Mouse (Mus musculus): Measurements from ENCODE around the gene Gal3st3. TPM values are rescaled to one million over a fixed set of nuclear protein-coding genes. Genes with fewer than 3 reads are reported as not detected.

The Gal3st3 gene
- polyA plus RNA-seq, 1 experiment from 2014 or later = 38.3 TPM

- peak; percentile 41 for ATAC-seq (ENCODE audit: low read depth)
- Histone ChIP-seq H3K4me2 (ENCODE audit: low read depth, low read length) (peak overlapping the region; percentile 73), H3K9me3 (ENCODE audit: control insufficient read depth, low read length) (no peaks in the 10 kb centered on the region), H3K36me3 (ENCODE audit: control insufficient read depth, insufficient read depth, low read length) (peaks cover 20% of the 10 kb centered on the region), H3K27ac (ENCODE audit: low read depth, low read length) (peak overlapping the region; percentile 85), H3K4me3 (ENCODE audit: low read depth, low read length) (peak overlapping the region; percentile 91), H3K9ac (replicated peaks; ENCODE audit: low read depth, low read length) (peak overlapping the region; percentile 68), H3K27me3 (ENCODE audit: control insufficient read depth, insufficient read depth, low read length) (no peaks in the 10 kb centered on the region), H3K4me1 (ENCODE audit: control insufficient read depth, insufficient read depth, low read length) (peaks cover 28% of the 10 kb centered on the region)
- 6% methylated on average over 13 of the region's 13 CpGs for WGBS
These were observed 2.4 kb upstream of the Gal3st3 start for GRCm38 (mm10) chr19:5295736-5296075.

- WGBS = 76% methylated on average over 5 of the region's 5 CpGs
- ATAC-seq (ENCODE audit: low read depth) = no peak
- Histone ChIP-seq H3K4me2 (ENCODE audit: low read depth, low read length) (no peak overlapping the region), H3K9ac (replicated peaks; ENCODE audit: low read depth, low read length) (no peak overlapping the region), H3K27me3 (ENCODE audit: control insufficient read depth, insufficient read depth, low read length) (no peaks in the 10 kb centered on the region), H3K4me1 (ENCODE audit: control insufficient read depth, insufficient read depth, low read length) (peaks cover 28% of the 10 kb centered on the region), H3K9me3 (ENCODE audit: control insufficient read depth, low read length) (no peaks in the 10 kb centered on the region), H3K4me3 (ENCODE audit: low read depth, low read length) (no peak overlapping the region), H3K27ac (ENCODE audit: low read depth, low read length) (no peak overlapping the region), H3K36me3 (ENCODE audit: control insufficient read depth, insufficient read depth, low read length) (peaks cover 13% of the 10 kb centered on the region)
These were observed 1.5 kb upstream of the Gal3st3 start for GRCm38 (mm10) chr19:5296630-5297029.

- no peak overlapping the region for H3K4me3 ChIP-seq (ENCODE audit: low read depth, low read length)
- no peak overlapping the region for H3K9ac ChIP-seq (replicated peaks; ENCODE audit: low read depth, low read length)
- H3K4me2 ChIP-seq (ENCODE audit: low read depth, low read length) = no peak overlapping the region
- no peaks in the 10 kb centered on the region for H3K9me3 ChIP-seq (ENCODE audit: control insufficient read depth, low read length)
- no peak for ATAC-seq (ENCODE audit: low read depth)
- H3K36me3 ChIP-seq (ENCODE audit: control insufficient read depth, insufficient read depth, low read length) = peaks cover 12% of the 10 kb centered on the region; the same call in 1 of the 2 replicates
- H3K4me1 ChIP-seq (ENCODE audit: control insufficient read depth, insufficient read depth, low read length) = peaks cover 19% of the 10 kb centered on the region
- no peaks in the 10 kb centered on the region for H3K27me3 ChIP-seq (ENCODE audit: control insufficient read depth, insufficient read depth, low read length)
- 83% methylated on average over 6 of the region's 6 CpGs for WGBS
- no peak overlapping the region for H3K27ac ChIP-seq (ENCODE audit: low read depth, low read length)
These were observed 2.5 kb downstream of the Gal3st3 start for GRCm38 (mm10) chr19:5300588-5300987.

- H3K27me3 ChIP-seq (ENCODE audit: control insufficient read depth, insufficient read depth, low read length) = no peaks in the 10 kb centered on the region
- peaks cover 23% of the 10 kb centered on the region for H3K36me3 ChIP-seq (ENCODE audit: control insufficient read depth, insufficient read depth, low read length)
- ATAC-seq (ENCODE audit: low read depth) = no peak
- no peak overlapping the region for H3K9ac ChIP-seq (replicated peaks; ENCODE audit: low read depth, low read length)
- 25% methylated on average over 4 of the region's 4 CpGs for WGBS
- H3K4me2 ChIP-seq (ENCODE audit: low read depth, low read length) = no peak overlapping the region
- H3K4me3 ChIP-seq (ENCODE audit: low read depth, low read length) = no peak overlapping the region
- peaks cover 12% of the 10 kb centered on the region for H3K4me1 ChIP-seq (ENCODE audit: control insufficient read depth, insufficient read depth, low read length)
- no peaks in the 10 kb centered on the region for H3K9me3 ChIP-seq (ENCODE audit: control insufficient read depth, low read length)
- H3K27ac ChIP-seq (ENCODE audit: low read depth, low read length) = no peak overlapping the region
These were observed 4.3 kb downstream of the Gal3st3 start for GRCm38 (mm10) chr19:5302455-5302854.

GRCm38 (mm10) chr19:5306279-5306678 lies 8.1 kb downstream of the Gal3st3 start:
- no peak for ATAC-seq (ENCODE audit: low read depth)
- no peak overlapping the region for H3K9ac ChIP-seq (replicated peaks; ENCODE audit: low read depth, low read length)
- no peak overlapping the region for H3K4me3 ChIP-seq (ENCODE audit: low read depth, low read length)
- no peaks in the 10 kb centered on the region for H3K27me3 ChIP-seq (ENCODE audit: control insufficient read depth, insufficient read depth, low read length)
- H3K9me3 ChIP-seq (ENCODE audit: control insufficient read depth, low read length) = no peaks in the 10 kb centered on the region
- no peak overlapping the region for H3K27ac ChIP-seq (ENCODE audit: low read depth, low read length)
- no peaks in the 10 kb centered on the region for H3K4me1 ChIP-seq (ENCODE audit: control insufficient read depth, insufficient read depth, low read length)
- H3K36me3 ChIP-seq (ENCODE audit: control insufficient read depth, insufficient read depth, low read length) = peaks cover 30% of the 10 kb centered on the region
- no peak overlapping the region for H3K4me2 ChIP-seq (ENCODE audit: low read depth, low read length)
- 86% methylated on average over 6 of the region's 6 CpGs for WGBS

- Histone ChIP-seq H3K4me3 (ENCODE audit: low read depth, low read length) (no peak overlapping the region), H3K27me3 (ENCODE audit: control insufficient read depth, insufficient read depth, low read length) (no peaks in the 10 kb centered on the region), H3K4me2 (ENCODE audit: low read depth, low read length) (no peak overlapping the region), H3K36me3 (ENCODE audit: control insufficient read depth, insufficient read depth, low read length) (peaks cover 30% of the 10 kb centered on the region), H3K4me1 (ENCODE audit: control insufficient read depth, insufficient read depth, low read length) (no peaks in the 10 kb centered on the region), H3K27ac (ENCODE audit: low read depth, low read length) (no peak overlapping the region), H3K9ac (replicated peaks; ENCODE audit: low read depth, low read length) (no peak overlapping the region), H3K9me3 (ENCODE audit: control insufficient read depth, low read length) (no peaks in the 10 kb centered on the region)
- WGBS = 42% methylated on average over 98 of the region's 98 CpGs
- no peak for ATAC-seq (ENCODE audit: low read depth)
These were observed 9.0 kb downstream of the Gal3st3 start for GRCm38 (mm10) chr19:5306968-5307734.

- Histone ChIP-seq H3K4me3 (ENCODE audit: low read depth, low read length) (no peak overlapping the region), H3K9ac (replicated peaks; ENCODE audit: low read depth, low read length) (no peak overlapping the region), H3K9me3 (ENCODE audit: control insufficient read depth, low read length) (no peaks in the 10 kb centered on the region), H3K36me3 (ENCODE audit: control insufficient read depth, insufficient read depth, low read length) (peaks cover 22% of the 10 kb centered on the region; the same call in 1 of the 2 replicates), H3K4me2 (ENCODE audit: low read depth, low read length) (no peak overlapping the region), H3K27ac (ENCODE audit: low read depth, low read length) (no peak overlapping the region), H3K4me1 (ENCODE audit: control insufficient read depth, insufficient read depth, low read length) (no peaks in the 10 kb centered on the region), H3K27me3 (ENCODE audit: control insufficient read depth, insufficient read depth, low read length) (no peaks in the 10 kb centered on the region)
- 86% methylated on average over 7 of the region's 7 CpGs for WGBS
- no peak for ATAC-seq (ENCODE audit: low read depth)
These were observed 10.9 kb downstream of the Gal3st3 start for GRCm38 (mm10) chr19:5309025-5309424.

GRCm38 (mm10) chr19:5313189-5313588 lies 15.1 kb downstream of the Gal3st3 start:
- WGBS = 96% methylated on average over 8 of the region's 8 CpGs
- no peak overlapping the region for H3K27ac ChIP-seq (ENCODE audit: low read depth, low read length)
- no peaks in the 10 kb centered on the region for H3K36me3 ChIP-seq (ENCODE audit: control insufficient read depth, insufficient read depth, low read length)
- no peak overlapping the region for H3K9ac ChIP-seq (replicated peaks; ENCODE audit: low read depth, low read length)
- no peaks in the 10 kb centered on the region for H3K9me3 ChIP-seq (ENCODE audit: control insufficient read depth, low read length)
- ATAC-seq (ENCODE audit: low read depth) = no peak
- H3K27me3 ChIP-seq (ENCODE audit: control insufficient read depth, insufficient read depth, low read length) = no peaks in the 10 kb centered on the region
- H3K4me1 ChIP-seq (ENCODE audit: control insufficient read depth, insufficient read depth, low read length) = no peaks in the 10 kb centered on the region
- H3K4me2 ChIP-seq (ENCODE audit: low read depth, low read length) = no peak overlapping the region
- H3K4me3 ChIP-seq (ENCODE audit: low read depth, low read length) = no peak overlapping the region

- no peak overlapping the region for H3K27ac ChIP-seq (ENCODE audit: low read depth, low read length)
- H3K27me3 ChIP-seq (ENCODE audit: control insufficient read depth, insufficient read depth, low read length) = no peaks in the 10 kb centered on the region
- WGBS = 72% methylated on average over 17 of the region's 17 CpGs
- ATAC-seq (ENCODE audit: low read depth) = no peak
- H3K36me3 ChIP-seq (ENCODE audit: control insufficient read depth, insufficient read depth, low read length) = no peaks in the 10 kb centered on the region
- no peaks in the 10 kb centered on the region for H3K9me3 ChIP-seq (ENCODE audit: control insufficient read depth, low read length)
- no peak overlapping the region for H3K9ac ChIP-seq (replicated peaks; ENCODE audit: low read depth, low read length)
- no peak overlapping the region for H3K4me2 ChIP-seq (ENCODE audit: low read depth, low read length)
- H3K4me1 ChIP-seq (ENCODE audit: control insufficient read depth, insufficient read depth, low read length) = no peaks in the 10 kb centered on the region
- H3K4me3 ChIP-seq (ENCODE audit: low read depth, low read length) = no peak overlapping the region
These were observed 25.7 kb downstream of the Gal3st3 start for GRCm38 (mm10) chr19:5323801-5324200.
